Mouse (Mus musculus) limb, embryonic 15.5 days (tissue): ENCODE measurements around the gene Dhx57. TPM values are rescaled to one million over a fixed set of nuclear protein-coding genes. Genes with fewer than 3 reads are reported as not detected.
"Not testable (repeated sequence)": the region's sequence is repeated elsewhere in the genome, so short reads cannot be mapped to it uniquely, and the experiment has no call there.

Experiments used
- ATAC-seq: fragments of 200-750 bp; cut with Nextera tagmentation; 2 replicates; pipeline ENCODE4 v1.8.0; 2017; ENCODE audit warnings: low read depth, moderate TSS enrichment; ENCODE audit not compliant: insufficient number of reproducible peaks, low FRiP score, low TSS enrichment
- H3K27ac ChIP-seq: fragments of 300-500 bp; sonication (generic); 2 replicates; pipeline ENCODE4 v1.5.1; 2015; ENCODE audit warnings: moderate library complexity, mild to moderate bottlenecking, inconsistent platforms
- H3K27me3 ChIP-seq: fragments of 300-500 bp; sonication (generic); 2 replicates; pipeline ENCODE4 v1.6.1; 2015; ENCODE audit warnings: inconsistent platforms
- H3K36me3 ChIP-seq: fragments of 300-500 bp; sonication (generic); 2 replicates; pipeline ENCODE4 v1.6.1; 2015; ENCODE audit warnings: inconsistent platforms
- H3K4me1 ChIP-seq: fragments of 300-500 bp; sonication (generic); 2 replicates; pipeline ENCODE4 v1.6.1; 2015; ENCODE audit warnings: inconsistent platforms
- H3K4me2 ChIP-seq: fragments of 300-500 bp; sonication (generic); 2 replicates; pipeline ENCODE4 v1.6.1; 2015; ENCODE audit warnings: mild to moderate bottlenecking, inconsistent platforms
- H3K4me3 ChIP-seq: fragments of 300-500 bp; sonication (generic); 2 replicates; pipeline ENCODE4 v1.5.1; 2015; ENCODE audit warnings: mild to moderate bottlenecking, inconsistent platforms
- H3K9ac ChIP-seq: fragments of 300-500 bp; sonication (generic); 2 replicates; pipeline ENCODE4 v1.6.1; 2015; ENCODE audit warnings: inconsistent platforms
- H3K9me3 ChIP-seq: fragments of 300-500 bp; sonication (generic); 2 replicates; pipeline ENCODE4 v1.6.1; 2016; ENCODE audit warnings: inconsistent platforms
- WGBS: fragments of 180-500 bp; shearing (Covaris S2); methylation state at CpG from one replicate; pipeline ENCODE4 v1.1.7; 2015; 5-methylcytosine and 5-hydroxymethylcytosine counted together
- polyA plus RNA-seq: library from polyadenylated mRNA; unstranded; fragments of >200 nt; fragmentation: Nextera tagmentation; extraction: Ambion mirVana; gene quantifications from 2 replicates; pipeline ENCODE4 v1.2.1, GENCODE M21; 2015

The Dhx57 gene
- polyA plus RNA-seq, 1 experiment from 2014 or later = 21.2 TPM

DNA sequence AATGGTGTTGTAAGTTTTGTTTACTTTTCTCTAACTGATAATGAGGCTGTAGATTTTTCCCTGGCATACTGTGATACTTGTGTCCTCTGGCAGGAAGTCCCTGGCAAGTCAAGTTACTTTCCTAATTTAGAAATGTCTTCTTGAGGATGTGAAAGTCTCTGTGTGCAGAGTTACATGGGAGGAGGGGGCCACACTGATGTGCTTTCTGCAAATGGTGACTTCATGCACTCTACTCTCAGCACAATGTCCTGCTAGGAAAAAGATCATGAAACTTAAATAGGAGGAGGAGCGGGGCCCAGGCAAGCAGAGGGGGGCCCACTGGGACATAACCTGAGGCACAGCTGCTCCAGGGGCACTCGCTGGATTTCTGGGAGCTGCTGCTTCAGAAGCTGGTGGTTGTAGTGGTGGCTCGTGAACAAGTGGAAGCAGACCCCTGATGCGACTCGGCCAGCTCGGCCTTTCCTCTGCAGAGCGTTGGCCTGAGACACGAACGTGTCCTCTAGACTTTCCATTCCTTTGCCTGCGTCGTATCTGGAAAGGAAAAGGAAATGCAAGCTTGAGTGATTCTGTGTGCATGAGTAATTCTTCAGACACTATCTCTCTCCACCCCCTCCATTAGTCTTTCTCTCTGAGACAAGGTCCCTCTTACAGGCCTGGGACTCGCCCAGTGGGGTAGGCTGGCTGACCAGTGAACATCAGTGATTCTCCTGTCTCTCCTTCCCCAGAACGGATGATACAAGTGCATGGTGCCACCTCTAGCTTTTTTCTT, 37.3 kb downstream of the Dhx57 start:
- H3K27me3 ChIP-seq = no peaks in the 10 kb centered on the region
- no peaks in the 10 kb centered on the region for H3K9me3 ChIP-seq
- H3K27ac ChIP-seq = no peak overlapping the region
- no peak overlapping the region for H3K4me3 ChIP-seq
- no peak for ATAC-seq
- no peaks in the 10 kb centered on the region for H3K4me1 ChIP-seq
- H3K4me2 ChIP-seq = no peak overlapping the region
- 93% methylated on average over 13 of the region's 13 CpGs for WGBS
- H3K36me3 ChIP-seq = peaks cover 93% of the 10 kb centered on the region
- no peak overlapping the region for H3K9ac ChIP-seq

DNA sequence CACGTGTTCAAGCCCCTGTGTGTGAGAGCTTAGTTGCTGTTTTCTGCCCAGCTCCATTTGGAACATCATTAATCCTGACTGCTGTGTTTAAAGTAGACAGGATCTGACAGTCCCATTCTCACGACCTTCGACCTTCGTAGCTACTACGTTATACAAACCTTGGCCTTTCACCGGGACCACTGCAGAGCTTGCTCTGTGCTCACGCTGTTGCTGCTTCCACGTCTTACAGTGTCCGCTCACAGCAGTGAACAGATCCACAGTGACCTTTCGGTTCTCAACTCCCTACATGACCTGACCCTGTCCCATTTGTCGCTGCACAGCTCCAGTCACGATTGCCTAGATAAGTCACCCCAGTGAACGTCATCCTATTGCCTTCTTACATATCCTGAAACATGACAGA, 47.2 kb downstream of the Dhx57 start:
- Histone ChIP-seq H3K9ac (no peak overlapping the region), H3K27me3 (no peaks in the 10 kb centered on the region), H3K36me3 (peaks cover 85% of the 10 kb centered on the region), H3K4me3 (no peak overlapping the region), H3K4me1 (no peaks in the 10 kb centered on the region), H3K4me2 (no peak overlapping the region), H3K9me3 (no peaks in the 10 kb centered on the region), H3K27ac (no peak overlapping the region)
- 68% methylated on average over 13 of the region's 13 CpGs for WGBS
- no peak for ATAC-seq

DNA sequence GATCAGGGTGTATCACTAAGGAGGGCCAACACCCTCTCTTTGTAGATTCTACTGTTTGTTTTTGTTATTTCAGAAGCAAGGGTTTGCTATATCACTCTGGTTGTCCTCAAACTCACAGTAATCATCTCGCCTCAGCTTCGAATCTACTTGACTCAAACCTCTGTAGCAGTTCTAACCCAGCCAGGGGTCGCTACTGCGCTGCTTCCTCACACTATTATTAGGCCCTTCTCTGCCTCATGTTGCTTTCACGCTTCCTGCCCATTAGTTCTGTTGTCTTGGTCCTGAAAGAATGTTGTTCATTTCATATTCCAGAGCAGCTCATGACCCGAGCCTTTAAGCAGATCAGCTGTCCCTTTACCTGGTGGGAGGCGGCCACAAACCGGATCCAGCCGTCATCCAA, 48.7 kb downstream of the Dhx57 start:
- WGBS = 90% methylated on average over 9 of the region's 9 CpGs
- no peak for ATAC-seq

DNA sequence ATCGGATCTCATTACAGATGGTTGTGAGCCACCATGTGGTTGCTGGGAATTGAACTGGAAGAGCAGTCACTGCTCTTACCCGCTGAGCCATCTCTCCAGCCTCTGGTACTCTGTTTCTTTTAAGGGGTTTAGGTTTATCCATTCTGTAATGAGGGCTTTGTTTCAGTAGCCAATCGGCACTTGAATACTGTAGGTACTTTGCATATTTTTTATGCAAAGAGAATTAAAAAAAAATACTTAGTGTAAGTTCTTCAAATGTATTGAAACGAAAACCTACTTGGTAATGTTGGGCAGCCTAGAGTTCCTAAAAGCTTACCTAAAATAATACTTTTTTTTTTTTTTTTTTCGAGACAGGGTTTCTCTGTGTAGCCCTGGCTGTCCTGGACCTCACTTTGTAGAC, 52.8 kb downstream of the Dhx57 start:
- Histone ChIP-seq H3K36me3 (peaks cover 47% of the 10 kb centered on the region), H3K4me3 (no peak overlapping the region), H3K27ac (no peak overlapping the region), H3K9me3 (no peaks in the 10 kb centered on the region), H3K4me1 (no peaks in the 10 kb centered on the region), H3K4me2 (no peak overlapping the region), H3K27me3 (no peaks in the 10 kb centered on the region), H3K9ac (no peak overlapping the region)
- no peak for ATAC-seq
- 91% methylated on average over 5 of the region's 5 CpGs for WGBS

More for the DNA sequence above, 48.7 kb downstream of the Dhx57 start:
- no peaks in the 10 kb centered on the region for H3K4me1 ChIP-seq
- H3K9me3 ChIP-seq = no peaks in the 10 kb centered on the region
- H3K27ac ChIP-seq = no peak overlapping the region
- no peak overlapping the region for H3K9ac ChIP-seq
- H3K36me3 ChIP-seq = peaks cover 86% of the 10 kb centered on the region
- H3K27me3 ChIP-seq = no peaks in the 10 kb centered on the region
- no peak overlapping the region for H3K4me3 ChIP-seq
- no peak overlapping the region for H3K4me2 ChIP-seq

DNA sequence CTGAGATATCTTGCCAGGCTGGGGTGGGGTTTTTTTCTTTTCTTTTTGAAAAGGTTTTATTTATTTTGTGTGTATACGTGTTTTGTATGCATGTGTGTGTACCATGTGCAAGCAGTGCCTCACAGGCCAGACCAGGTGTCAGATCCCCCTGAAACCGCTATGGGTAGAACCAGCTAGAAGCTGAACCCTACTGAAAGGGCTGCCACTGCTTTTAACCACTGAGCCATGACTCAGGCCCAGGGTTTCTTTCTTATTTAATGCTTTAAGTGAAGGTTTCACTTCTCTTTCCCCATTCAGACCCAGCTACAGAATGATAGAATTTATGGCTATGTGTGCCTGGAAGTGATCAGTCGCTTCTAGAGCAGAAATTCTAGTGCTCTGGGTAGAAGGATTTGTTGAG, 53.5 kb downstream of the Dhx57 start:
- 92% methylated on average over 3 of the region's 3 CpGs for WGBS
- Histone ChIP-seq H3K9ac (no peak overlapping the region), H3K4me3 (no peak overlapping the region), H3K27ac (no peak overlapping the region), H3K4me2 (no peak overlapping the region), H3K27me3 (no peaks in the 10 kb centered on the region), H3K36me3 (peaks cover 40% of the 10 kb centered on the region), H3K9me3 (no peaks in the 10 kb centered on the region), H3K4me1 (no peaks in the 10 kb centered on the region)
- no peak for ATAC-seq

DNA sequence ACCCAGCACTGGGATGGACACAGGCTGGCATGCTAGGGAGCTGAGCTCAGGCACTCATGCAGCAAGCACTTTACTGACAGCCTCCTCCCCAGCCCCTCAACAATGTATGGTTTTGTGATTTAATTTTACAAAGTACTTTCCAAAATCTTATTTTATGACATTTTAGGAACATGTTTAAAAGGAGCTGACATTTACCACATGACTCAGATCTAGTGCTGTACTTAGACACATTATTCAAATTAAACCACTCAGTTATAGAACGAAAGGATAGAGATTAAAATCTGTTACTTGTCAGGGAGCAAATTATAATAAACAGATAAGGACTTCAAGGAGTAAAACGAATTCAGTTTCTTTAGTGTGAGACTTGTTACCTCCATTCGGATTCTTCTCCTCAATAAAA, 54.8 kb downstream of the Dhx57 start:
- Histone ChIP-seq H3K36me3 (peaks cover 30% of the 10 kb centered on the region), H3K4me3 (no peak overlapping the region), H3K9ac (no peak overlapping the region), H3K9me3 (no peaks in the 10 kb centered on the region), H3K27me3 (no peaks in the 10 kb centered on the region), H3K4me1 (no peaks in the 10 kb centered on the region), H3K27ac (no peak overlapping the region), H3K4me2 (no peak overlapping the region)
- no peak for ATAC-seq
- 79% methylated on average over 3 of the region's 3 CpGs for WGBS

DNA sequence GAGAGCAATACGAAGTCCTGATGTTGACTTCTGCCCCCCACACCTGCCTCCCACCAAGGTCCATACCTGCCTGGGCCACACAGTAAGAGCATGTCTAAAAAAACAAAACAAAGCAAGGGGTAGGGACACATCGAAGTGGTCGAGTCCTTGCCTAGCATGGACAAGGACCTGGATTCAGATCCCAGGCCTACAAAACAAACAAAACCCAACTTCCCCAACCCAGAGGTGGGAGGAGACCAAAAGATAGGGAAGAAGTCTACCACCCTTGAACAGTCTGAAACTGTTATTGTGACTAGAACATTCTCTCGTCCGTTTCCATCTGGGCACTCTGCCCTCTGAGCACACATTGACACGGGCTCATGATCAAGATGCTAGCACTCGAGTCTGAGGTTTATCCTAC, 55.9 kb downstream of the Dhx57 start:
- H3K9me3 ChIP-seq = no peaks in the 10 kb centered on the region
- no peak overlapping the region for H3K27ac ChIP-seq
- H3K9ac ChIP-seq = no peak overlapping the region
- peaks cover 19% of the 10 kb centered on the region for H3K36me3 ChIP-seq
- H3K4me3 ChIP-seq = no peak overlapping the region
- no peak for ATAC-seq
- 83% methylated on average over 7 of the region's 7 CpGs for WGBS
- no peak overlapping the region for H3K4me2 ChIP-seq
- H3K4me1 ChIP-seq = peaks cover 1% of the 10 kb centered on the region
- H3K27me3 ChIP-seq = no peaks in the 10 kb centered on the region

DNA sequence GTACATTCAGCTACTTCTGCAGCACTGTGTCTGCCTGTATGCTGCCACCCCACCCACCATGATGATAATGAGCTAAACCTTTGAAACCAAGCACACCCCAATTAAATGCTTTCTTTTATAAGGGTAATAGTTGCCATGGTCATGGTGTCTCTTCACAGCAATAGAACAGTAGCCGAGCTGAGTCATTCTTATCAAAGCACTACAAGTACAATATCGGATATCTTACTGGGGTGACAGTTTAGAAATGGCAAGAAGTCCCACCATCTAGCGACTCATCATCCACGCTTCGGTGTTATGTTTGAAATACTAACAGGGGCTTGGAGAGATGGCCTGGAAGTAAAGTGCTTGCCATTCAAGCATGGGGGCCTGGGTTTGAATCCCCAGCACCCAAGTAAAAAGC, 56.4 kb downstream of the Dhx57 start:
- no peak overlapping the region for H3K9ac ChIP-seq
- H3K27me3 ChIP-seq = no peaks in the 10 kb centered on the region
- H3K36me3 ChIP-seq = peaks cover 14% of the 10 kb centered on the region
- H3K27ac ChIP-seq = no peak overlapping the region
- H3K4me3 ChIP-seq = no peak overlapping the region
- no peak for ATAC-seq
- WGBS = 92% methylated on average over 5 of the region's 5 CpGs
- peaks cover 4% of the 10 kb centered on the region for H3K4me1 ChIP-seq
- H3K4me2 ChIP-seq = no peak overlapping the region
- H3K9me3 ChIP-seq = no peaks in the 10 kb centered on the region

DNA sequence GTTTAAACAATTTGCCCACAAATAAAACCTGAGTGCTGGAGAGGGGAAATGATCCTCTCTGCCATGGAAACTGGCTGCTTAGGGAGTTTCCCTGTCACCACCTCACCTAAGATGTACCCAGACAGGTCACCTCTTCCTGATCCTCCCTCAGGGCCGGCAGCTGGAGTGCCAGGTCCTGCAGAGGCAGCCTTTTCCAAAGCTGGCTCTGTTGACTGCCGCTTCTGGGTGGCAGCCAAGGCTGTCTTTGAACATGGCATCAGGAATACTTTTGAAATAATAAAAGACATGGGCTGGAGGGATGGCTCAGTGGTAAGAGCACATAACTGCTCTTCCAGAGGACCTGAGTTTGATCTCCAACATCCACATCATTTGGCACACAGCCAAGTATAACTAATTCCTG, 60.9 kb downstream of the Dhx57 start:
- Histone ChIP-seq H3K4me2 (no peak overlapping the region), H3K4me3 (no peak overlapping the region), H3K9ac (no peak overlapping the region), H3K27ac (no peak overlapping the region), H3K9me3 (no peaks in the 10 kb centered on the region), H3K36me3 (no peaks in the 10 kb centered on the region; the same call in 1 of the 2 replicates), H3K4me1 (peaks cover 6% of the 10 kb centered on the region), H3K27me3 (no peaks in the 10 kb centered on the region)
- no peak for ATAC-seq
- 79% methylated on average over 2 of the region's 2 CpGs for WGBS

DNA sequence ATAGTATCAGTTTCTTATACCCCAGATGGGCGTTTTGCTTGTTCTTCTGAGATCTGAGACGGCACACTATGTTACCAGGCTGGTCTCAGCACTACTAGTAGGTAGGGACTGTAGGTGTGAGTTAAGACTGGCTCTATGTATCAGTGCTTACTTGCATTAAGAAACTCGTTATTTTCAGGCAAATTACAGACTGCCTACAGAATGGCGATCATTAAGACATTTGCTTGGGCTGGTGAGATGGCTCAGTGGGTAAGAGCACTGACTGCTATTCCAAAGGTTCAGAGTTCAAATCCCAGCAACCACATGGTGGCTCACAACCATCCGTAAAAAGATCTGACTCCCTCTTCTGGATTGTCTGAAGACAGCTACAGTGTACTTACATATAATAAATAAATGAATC, 65.1 kb downstream of the Dhx57 start:
- Histone ChIP-seq H3K4me3 (peak overlapping the region; percentile 60), H3K9ac (peak overlapping the region; percentile 66; the same call in 1 of the 2 replicates), H3K27ac (peak overlapping the region; percentile 92; the same call in 1 of the 2 replicates), H3K4me2 (peak overlapping the region; percentile 61)
- not testable (repeated sequence) for H3K4me1 ChIP-seq, ATAC-seq, H3K27me3 ChIP-seq, H3K9me3 ChIP-seq, H3K36me3 ChIP-seq
- WGBS = 56% methylated on average over 5 of the region's 5 CpGs

DNA sequence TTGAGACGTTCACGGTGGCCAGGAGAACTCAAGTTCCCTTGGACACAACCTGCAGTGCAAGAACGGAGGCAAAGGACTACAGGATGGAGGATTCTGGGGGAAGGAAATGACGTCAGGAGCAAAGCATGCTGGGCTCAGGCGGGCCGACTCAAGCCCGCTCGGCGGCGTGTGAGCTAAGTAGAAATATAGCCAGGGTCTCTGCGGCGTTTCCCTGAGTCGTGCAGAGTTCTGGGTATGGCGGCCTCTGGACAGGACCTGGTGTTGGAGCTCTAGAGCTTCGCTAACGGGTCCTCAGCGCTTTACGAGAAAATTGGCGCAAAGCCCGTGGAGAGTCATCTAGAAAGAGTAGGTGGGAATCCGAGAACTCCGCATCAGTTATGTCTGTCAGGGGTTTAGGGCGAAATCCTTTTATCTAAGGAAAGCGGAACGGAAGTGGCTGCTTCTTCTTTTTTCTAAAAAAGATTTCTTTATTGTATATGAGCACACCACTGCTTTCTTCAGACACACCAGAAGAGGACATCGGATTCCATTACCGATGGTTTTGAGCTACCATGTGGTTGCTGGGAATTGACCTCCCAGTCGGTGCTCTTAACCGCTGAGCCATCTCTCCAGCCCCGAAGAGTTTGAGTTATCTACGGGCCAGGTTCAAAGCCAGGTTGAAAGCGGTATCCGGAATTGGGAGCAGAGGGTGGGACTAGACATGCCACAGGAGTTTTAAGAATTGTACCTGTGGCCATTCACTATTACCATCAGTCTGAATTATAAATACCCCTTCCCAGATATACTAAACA, 65.8 kb downstream of the Dhx57 start, which contains the start of gene Gemin6:
Gene Gemin6, plus strand, starts transcription at position 116 of the 791 bp plus-strand sequence.
- Histone ChIP-seq H3K9me3 (no peaks in the 10 kb centered on the region), H3K36me3 (no peaks in the 10 kb centered on the region; the same call in 1 of the 2 replicates)
- under 1% methylated on average over 33 of the region's 33 CpGs for WGBS

DNA sequence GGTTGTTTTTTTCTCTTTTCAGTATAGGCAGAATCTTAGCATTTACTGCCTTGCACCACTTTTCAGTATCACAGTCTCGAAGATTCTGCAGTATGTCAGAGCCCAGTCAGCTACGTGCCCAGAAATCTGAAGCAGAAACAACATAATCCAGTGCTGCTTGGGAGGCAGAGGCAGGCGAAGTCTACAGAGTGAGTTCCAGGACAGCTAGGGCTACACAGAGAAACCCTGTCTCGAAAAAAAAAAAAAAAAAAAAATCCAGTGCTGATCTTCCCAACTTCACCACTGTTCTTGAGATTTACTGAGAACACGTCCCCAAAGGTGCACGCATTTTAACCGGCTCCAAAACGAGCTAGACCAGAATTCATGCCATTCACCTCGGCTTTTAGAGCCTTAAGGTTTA, 66.4 kb downstream of the Dhx57 start:
- H3K27ac ChIP-seq = peak overlapping the region; percentile 92
- peak; percentile 50; the same call in 1 of the 2 replicates for ATAC-seq

More for the DNA sequence above, 65.8 kb downstream of the Dhx57 start, which contains the start of gene Gemin6:
- peak within 1 kb of the TSS; percentile 92 for H3K27ac ChIP-seq
- H3K4me1 ChIP-seq = peaks cover 6% of the 10 kb centered on the region
- peak within 1 kb of the TSS; percentile 66 for H3K9ac ChIP-seq
- no peaks in the 10 kb centered on the region for H3K27me3 ChIP-seq
- peak; percentile 93 for ATAC-seq
- H3K4me2 ChIP-seq = peak within 1 kb of the TSS; percentile 61
- H3K4me3 ChIP-seq = peak within 1 kb of the TSS; percentile 60

More for the DNA sequence above, 66.4 kb downstream of the Dhx57 start:
- Histone ChIP-seq H3K27me3 (no peaks in the 10 kb centered on the region), H3K4me3 (peak overlapping the region; percentile 60), H3K9ac (peak overlapping the region; percentile 66), H3K4me1 (peaks cover 3% of the 10 kb centered on the region; the same call in 1 of the 2 replicates), H3K9me3 (no peaks in the 10 kb centered on the region), H3K4me2 (peak overlapping the region; percentile 61), H3K36me3 (no peaks in the 10 kb centered on the region; the same call in 1 of the 2 replicates)
- WGBS = 10% methylated on average over 9 of the region's 9 CpGs
